Mouse (Mus musculus): ENCODE results near the gene Tatdn3. TPM values are rescaled to one million over a fixed set of nuclear protein-coding genes. Genes with fewer than 3 reads are reported as not detected.

The Tatdn3 gene
- polyA plus RNA-seq, 1 experiment from 2014 or later, result 17.4 TPM

DNA sequence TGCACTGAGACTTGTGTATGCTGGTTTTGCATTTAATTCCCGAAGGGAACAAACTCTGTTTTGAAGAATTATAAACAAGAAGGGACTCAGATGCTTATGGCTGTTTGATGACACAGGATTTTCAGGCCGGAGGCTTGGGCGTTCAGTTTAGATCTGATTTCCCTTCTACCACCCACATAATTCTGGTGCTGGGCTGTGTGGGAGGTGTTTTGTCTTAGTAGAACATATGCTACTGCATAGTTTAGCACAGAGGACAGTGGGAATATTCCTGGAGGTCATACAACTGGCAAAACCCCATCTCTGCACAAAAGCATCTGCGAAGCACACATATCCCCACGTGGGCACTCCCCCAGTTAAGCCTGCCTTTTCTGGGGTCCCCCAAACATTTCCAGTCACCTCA, 30.8 kb upstream of the Tatdn3 start:
- H3K4me2 ChIP-seq, result no peak overlapping the region
- WGBS, result 79% methylated on average over 5 of the region's 5 CpGs
- no peaks in the 10 kb centered on the region for H3K36me3 ChIP-seq (replicated peaks)
- no peak overlapping the region for H3K27ac ChIP-seq
- no peak overlapping the region for H3K4me3 ChIP-seq
- H3K9me3 ChIP-seq, result no peaks in the 10 kb centered on the region
- H3K27me3 ChIP-seq (replicated peaks), result peaks cover 16% of the 10 kb centered on the region
- ATAC-seq (replicated peaks), result no peak
- H3K9ac ChIP-seq, result no peak overlapping the region
- H3K4me1 ChIP-seq, result peaks cover 11% of the 10 kb centered on the region

DNA sequence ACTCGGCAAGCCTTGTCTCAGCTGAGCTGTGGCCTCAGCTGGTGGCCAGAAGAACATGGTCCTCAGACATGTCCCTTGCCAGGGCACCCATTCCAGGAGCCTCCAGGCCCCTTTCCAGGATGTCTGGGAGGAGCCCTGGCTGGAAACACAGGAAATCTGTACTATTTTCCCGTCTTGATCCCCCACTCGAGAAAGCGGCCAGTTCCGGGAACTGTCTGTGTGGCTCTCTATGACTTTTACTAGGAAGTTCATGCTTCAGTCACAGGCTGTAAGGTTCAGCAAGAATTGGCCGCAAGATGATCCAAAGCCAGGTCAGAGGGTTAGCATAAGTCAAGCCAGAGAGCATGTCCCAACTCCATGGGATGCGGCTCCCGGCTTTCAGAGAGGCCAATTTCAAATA, 29.3 kb upstream of the Tatdn3 start:
- H3K27ac ChIP-seq, result no peak overlapping the region
- no peak overlapping the region for H3K4me2 ChIP-seq
- no peak for ATAC-seq (replicated peaks)
- H3K27me3 ChIP-seq (replicated peaks), result peaks cover 6% of the 10 kb centered on the region
- WGBS, result 84% methylated on average over 8 of the region's 8 CpGs
- H3K9ac ChIP-seq, result no peak overlapping the region
- no peak overlapping the region for H3K4me3 ChIP-seq
- H3K9me3 ChIP-seq, result no peaks in the 10 kb centered on the region
- no peaks in the 10 kb centered on the region for H3K36me3 ChIP-seq (replicated peaks)
- no peaks in the 10 kb centered on the region for H3K4me1 ChIP-seq

DNA sequence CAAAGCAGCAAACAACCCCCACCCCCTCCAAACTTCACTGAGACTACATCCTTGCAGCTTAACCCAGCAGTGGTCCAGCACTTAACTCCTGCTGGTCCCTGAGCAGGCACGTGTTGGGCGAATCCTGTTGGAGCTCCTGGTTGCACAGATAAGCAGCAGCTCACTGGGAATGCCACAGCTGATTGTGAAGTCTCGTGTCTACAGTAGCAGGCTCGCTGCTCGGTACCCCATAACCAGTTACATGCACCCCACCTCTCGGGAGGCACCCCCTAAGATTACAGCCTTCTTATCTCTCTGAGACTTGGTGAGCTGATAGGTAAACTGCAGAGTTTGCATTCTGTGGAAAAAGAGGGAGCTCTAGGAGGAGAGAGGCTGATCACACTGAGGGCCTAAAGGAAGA, 26.6 kb upstream of the Tatdn3 start:
- Histone ChIP-seq H3K9ac (no peak overlapping the region), H3K4me1 (no peaks in the 10 kb centered on the region), H3K4me2 (no peak overlapping the region), H3K27ac (no peak overlapping the region), H3K36me3 (replicated peaks) (no peaks in the 10 kb centered on the region), H3K27me3 (replicated peaks) (no peaks in the 10 kb centered on the region), H3K9me3 (no peaks in the 10 kb centered on the region), H3K4me3 (no peak overlapping the region)
- WGBS, result 77% methylated on average over 6 of the region's 6 CpGs
- ATAC-seq (replicated peaks), result no peak

DNA sequence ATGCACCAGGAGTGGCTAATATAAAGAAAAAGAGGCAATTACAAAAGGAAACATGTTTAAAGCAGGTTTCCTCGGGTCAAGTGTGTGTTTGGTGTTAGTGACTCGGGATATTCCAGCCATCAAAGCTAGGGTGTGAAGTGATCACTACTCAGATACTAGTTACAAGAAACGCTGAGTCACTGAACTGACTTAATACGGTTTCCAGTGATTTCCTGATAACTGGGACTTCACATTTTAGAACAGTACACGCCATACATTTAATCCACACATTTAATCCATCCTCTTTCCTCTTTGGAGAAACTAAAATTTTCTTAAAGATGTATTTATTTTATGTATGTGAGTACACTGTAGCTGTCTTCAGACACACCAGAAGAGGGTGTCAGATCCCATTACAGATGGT, 25.2 kb upstream of the Tatdn3 start:
- Histone ChIP-seq H3K9ac (no peak overlapping the region), H3K27ac (no peak overlapping the region), H3K9me3 (no peaks in the 10 kb centered on the region), H3K4me2 (no peak overlapping the region), H3K27me3 (replicated peaks) (no peaks in the 10 kb centered on the region), H3K4me1 (no peaks in the 10 kb centered on the region), H3K36me3 (replicated peaks) (no peaks in the 10 kb centered on the region), H3K4me3 (no peak overlapping the region)
- no peak for ATAC-seq (replicated peaks)
- 87% methylated on average over 5 of the region's 5 CpGs for WGBS

DNA sequence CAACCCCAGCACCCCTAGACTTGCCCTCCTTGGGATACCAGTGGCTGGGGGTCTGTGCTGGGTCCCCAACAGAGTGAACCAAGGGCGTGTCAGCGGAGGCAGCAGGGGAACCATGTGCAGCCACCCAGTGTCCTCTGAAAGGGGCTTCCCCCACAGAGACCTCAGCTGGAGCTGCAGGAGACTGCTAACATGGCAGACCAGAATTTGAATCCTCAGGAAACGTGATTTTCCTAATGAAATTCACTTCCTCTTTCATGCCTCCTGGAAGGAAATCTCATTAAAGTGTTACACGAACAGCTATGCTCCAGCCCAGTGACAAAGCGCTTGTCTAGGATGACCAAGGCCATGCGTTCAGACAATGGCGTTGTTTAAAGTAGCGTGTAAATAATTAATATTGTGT, 24.2 kb upstream of the Tatdn3 start:
- no peak for ATAC-seq (replicated peaks)
- Histone ChIP-seq H3K4me3 (no peak overlapping the region), H3K4me1 (no peaks in the 10 kb centered on the region), H3K4me2 (no peak overlapping the region), H3K27me3 (replicated peaks) (no peaks in the 10 kb centered on the region), H3K36me3 (replicated peaks) (no peaks in the 10 kb centered on the region), H3K9me3 (no peaks in the 10 kb centered on the region), H3K27ac (no peak overlapping the region), H3K9ac (no peak overlapping the region)
- 77% methylated on average over 8 of the region's 8 CpGs for WGBS

DNA sequence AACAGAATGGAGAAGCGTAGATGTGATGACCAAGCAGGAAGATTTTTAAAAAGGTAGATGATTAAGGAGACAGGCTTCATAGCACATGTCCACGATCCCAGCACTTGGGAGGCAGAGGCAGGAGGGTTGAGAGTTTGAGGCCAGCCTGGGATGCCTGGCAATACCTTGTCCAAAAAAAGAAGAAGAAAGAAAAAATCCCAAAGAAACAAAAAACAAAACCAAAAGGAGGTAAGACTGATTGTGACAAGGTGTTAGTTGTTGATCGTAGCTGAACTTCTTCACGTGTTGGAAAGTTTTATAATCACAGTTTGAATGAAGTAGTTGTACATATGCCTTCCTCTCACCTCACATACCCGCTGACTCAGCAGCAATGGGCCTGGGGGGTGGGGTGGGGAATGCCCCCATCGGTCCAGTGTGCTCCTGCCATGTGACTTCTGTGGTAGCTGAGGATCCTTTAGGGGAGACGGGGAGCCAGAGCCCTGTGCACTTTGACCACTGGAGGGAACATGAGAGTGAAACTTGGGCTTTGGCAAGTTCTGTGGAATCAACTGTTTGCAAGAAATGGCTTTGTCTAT, 23.7 kb upstream of the Tatdn3 start:
- H3K27ac ChIP-seq, result no peak overlapping the region
- WGBS, result 91% methylated on average over 7 of the region's 7 CpGs

DNA sequence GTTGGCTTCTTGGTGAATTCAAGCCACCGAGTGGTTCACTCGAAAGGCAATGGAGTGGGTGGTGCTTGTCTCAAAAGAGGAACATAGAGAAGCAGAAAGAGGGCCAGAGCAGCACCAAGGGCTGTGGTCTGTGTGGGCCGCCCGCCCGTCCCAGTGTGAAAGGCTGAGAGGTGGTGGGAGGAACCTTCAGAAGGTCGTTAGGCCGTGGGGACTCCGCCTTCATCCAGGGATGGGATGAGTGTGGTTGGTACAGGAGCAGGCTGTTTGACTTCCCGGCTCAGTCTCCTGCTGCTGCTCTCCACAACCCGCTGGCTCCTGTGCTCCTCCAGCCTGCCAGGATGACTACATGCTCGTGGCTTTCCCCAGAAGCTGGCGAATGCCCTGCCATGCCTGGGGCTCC, 22.9 kb upstream of the Tatdn3 start:
- H3K27ac ChIP-seq, result no peak overlapping the region
- H3K4me1 ChIP-seq, result no peaks in the 10 kb centered on the region
- no peak overlapping the region for H3K9ac ChIP-seq
- no peaks in the 10 kb centered on the region for H3K27me3 ChIP-seq (replicated peaks)
- no peak for ATAC-seq (replicated peaks)
- H3K9me3 ChIP-seq, result no peaks in the 10 kb centered on the region
- H3K4me3 ChIP-seq, result no peak overlapping the region
- WGBS, result 82% methylated on average over 12 of the region's 12 CpGs
- no peak overlapping the region for H3K4me2 ChIP-seq
- H3K36me3 ChIP-seq (replicated peaks), result no peaks in the 10 kb centered on the region

More for the DNA sequence above, 23.7 kb upstream of the Tatdn3 start:
- no peak overlapping the region for H3K4me3 ChIP-seq
- ATAC-seq (replicated peaks), result no peak
- no peaks in the 10 kb centered on the region for H3K36me3 ChIP-seq (replicated peaks)
- no peak overlapping the region for H3K9ac ChIP-seq
- no peak overlapping the region for H3K4me2 ChIP-seq
- H3K27me3 ChIP-seq (replicated peaks), result no peaks in the 10 kb centered on the region
- no peaks in the 10 kb centered on the region for H3K4me1 ChIP-seq
- H3K9me3 ChIP-seq, result no peaks in the 10 kb centered on the region

DNA sequence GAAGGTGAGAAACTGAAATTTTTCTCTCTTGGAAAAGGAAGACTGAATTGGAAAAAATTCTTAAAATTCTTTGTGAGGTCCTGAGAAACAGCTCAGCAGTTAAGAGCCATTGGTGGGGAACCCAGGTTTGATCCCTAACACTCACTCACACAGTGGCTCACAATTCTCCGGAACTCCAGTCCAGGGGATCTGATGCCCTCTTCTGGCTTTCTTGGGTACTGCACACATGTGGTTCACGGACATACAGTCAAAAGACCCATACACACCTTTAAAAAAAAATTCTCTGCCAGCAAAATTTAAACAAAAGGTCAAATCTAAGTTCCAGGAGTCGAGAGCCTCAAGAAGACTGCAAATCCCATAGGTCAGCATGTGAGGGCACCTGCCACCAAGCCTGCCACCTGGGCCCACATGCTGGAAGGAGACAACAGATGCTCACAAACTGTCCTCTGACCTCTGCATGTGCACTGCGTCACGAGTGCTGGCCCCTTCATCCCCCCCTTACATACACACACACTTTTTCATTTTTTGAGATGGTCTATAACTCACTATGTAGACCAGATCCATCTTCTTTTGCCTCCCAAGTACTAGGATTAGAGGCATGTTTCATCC, 22.3 kb upstream of the Tatdn3 start:
- H3K9ac ChIP-seq, result no peak overlapping the region
- no peaks in the 10 kb centered on the region for H3K27me3 ChIP-seq (replicated peaks)
- no peaks in the 10 kb centered on the region for H3K36me3 ChIP-seq (replicated peaks)
- no peak overlapping the region for H3K4me3 ChIP-seq
- H3K4me1 ChIP-seq, result no peaks in the 10 kb centered on the region
- WGBS, result 73% methylated on average over 5 of the region's 5 CpGs
- H3K27ac ChIP-seq, result no peak overlapping the region
- no peak for ATAC-seq (replicated peaks)
- H3K9me3 ChIP-seq, result no peaks in the 10 kb centered on the region
- H3K4me2 ChIP-seq, result no peak overlapping the region

DNA sequence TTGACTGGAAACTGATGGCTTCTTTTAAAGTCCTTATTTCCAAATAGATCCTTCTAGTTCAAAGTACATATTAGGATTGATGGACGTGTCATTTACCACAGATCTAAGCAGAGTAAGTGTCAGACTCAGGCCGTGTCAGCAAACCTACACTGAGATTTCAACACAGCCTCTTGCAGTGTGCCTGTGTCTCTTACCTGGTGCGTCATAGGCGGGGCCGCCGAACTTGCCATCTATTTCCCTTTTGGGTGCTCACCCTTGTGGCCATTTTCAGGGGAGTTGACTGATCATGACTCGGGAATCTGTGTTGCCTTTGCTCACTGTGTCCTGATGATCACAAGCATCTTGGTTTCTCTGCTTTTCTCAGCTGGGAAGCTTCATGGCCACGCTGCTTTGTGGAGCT, 20.5 kb upstream of the Tatdn3 start:
- no peak for ATAC-seq (replicated peaks)
- Histone ChIP-seq H3K36me3 (replicated peaks) (no peaks in the 10 kb centered on the region), H3K4me3 (no peak overlapping the region), H3K4me2 (no peak overlapping the region), H3K9me3 (no peaks in the 10 kb centered on the region), H3K9ac (no peak overlapping the region), H3K27me3 (replicated peaks) (no peaks in the 10 kb centered on the region), H3K27ac (no peak overlapping the region), H3K4me1 (no peaks in the 10 kb centered on the region)
- WGBS, result 93% methylated on average over 8 of the region's 8 CpGs

DNA sequence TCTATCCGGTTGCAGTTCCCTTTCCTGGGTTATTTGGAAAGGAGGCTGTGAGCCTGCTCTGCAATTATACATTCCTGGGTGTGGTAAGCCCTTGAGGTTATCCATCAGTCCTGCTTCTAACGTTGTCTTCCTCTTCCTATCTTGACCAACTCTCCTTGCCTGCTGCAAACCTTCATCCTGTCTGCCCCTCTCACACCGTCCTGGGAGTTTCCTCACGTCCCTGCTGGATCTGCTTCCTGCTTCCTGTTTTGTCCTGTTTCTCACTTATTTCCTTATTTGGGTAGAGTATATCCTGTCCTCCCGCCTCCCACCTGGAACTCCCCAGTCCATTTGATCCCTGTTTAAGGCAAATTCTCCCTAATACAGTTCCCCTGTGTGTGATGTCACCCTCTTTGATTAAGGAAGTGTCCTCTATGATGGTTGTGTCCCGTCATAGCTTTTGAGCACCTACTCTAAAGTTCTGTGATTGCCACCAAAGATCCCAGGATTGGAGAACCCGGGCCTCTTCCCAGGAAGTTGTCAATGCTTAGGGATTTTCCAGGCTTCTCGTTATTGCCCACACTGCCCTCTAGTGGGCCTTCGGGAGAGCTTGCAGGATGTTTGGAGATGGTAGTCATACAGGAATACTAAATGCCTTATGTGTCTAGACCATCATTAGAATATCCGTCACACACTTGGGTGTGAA, 12.6 kb upstream of the Tatdn3 start:
- Histone ChIP-seq H3K9ac (no peak overlapping the region), H3K4me2 (no peak overlapping the region), H3K36me3 (replicated peaks) (no peaks in the 10 kb centered on the region), H3K9me3 (no peaks in the 10 kb centered on the region), H3K27ac (no peak overlapping the region), H3K4me3 (no peak overlapping the region), H3K27me3 (replicated peaks) (no peaks in the 10 kb centered on the region), H3K4me1 (no peaks in the 10 kb centered on the region)
- ATAC-seq (replicated peaks), result no peak
- 64% methylated on average over 10 of the region's 10 CpGs for WGBS

DNA sequence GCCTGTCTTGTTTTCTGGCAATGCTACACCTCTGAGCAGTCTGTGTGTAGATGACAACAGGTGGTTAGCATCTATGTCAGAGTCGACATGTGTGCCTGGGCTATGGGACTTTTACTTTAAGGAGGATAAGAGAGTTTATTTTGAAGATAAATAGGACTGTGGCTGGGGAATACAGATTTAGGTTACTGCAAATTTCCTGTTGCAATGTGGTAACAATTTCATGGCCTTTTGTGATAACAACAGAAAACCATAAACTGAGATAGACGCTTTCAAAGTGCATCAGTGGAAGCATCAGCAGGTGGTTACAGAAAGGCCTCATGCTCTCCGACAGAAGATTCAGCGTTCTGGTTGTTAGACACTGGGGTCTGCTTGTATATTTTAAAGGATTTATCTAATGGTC, 10.8 kb upstream of the Tatdn3 start:
- Histone ChIP-seq H3K4me2 (no peak overlapping the region), H3K4me3 (no peak overlapping the region), H3K27ac (no peak overlapping the region), H3K27me3 (replicated peaks) (no peaks in the 10 kb centered on the region), H3K36me3 (replicated peaks) (no peaks in the 10 kb centered on the region), H3K9me3 (no peaks in the 10 kb centered on the region), H3K4me1 (no peaks in the 10 kb centered on the region), H3K9ac (no peak overlapping the region)
- no peak for ATAC-seq (replicated peaks)
- WGBS, result 92% methylated on average over 4 of the region's 4 CpGs

DNA sequence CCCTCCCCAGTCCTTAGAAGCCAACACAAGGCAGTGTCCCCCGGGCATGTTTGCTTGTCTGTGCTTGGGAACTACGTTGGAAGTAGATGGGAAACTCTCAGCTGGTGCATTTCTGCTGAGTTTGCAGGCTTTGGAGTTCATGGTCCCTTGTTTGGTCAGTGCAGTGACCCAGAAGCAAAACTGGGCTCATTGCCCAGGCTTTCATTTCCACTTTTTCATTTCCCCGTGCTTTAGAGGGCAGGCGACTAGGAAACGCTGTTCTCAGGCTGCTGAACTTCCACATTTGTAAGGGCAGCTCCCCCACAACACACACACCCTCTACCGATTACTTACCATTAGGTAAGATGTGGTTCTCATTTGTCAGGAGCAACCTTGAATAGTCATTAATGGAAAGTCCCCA, 10.3 kb upstream of the Tatdn3 start:
- WGBS, result 78% methylated on average over 6 of the region's 6 CpGs
- H3K4me3 ChIP-seq, result no peak overlapping the region
- no peak overlapping the region for H3K27ac ChIP-seq
- no peaks in the 10 kb centered on the region for H3K36me3 ChIP-seq (replicated peaks)
- no peak for ATAC-seq (replicated peaks)
- no peaks in the 10 kb centered on the region for H3K9me3 ChIP-seq
- H3K27me3 ChIP-seq (replicated peaks), result no peaks in the 10 kb centered on the region
- no peak overlapping the region for H3K9ac ChIP-seq
- no peaks in the 10 kb centered on the region for H3K4me1 ChIP-seq
- H3K4me2 ChIP-seq, result no peak overlapping the region

DNA sequence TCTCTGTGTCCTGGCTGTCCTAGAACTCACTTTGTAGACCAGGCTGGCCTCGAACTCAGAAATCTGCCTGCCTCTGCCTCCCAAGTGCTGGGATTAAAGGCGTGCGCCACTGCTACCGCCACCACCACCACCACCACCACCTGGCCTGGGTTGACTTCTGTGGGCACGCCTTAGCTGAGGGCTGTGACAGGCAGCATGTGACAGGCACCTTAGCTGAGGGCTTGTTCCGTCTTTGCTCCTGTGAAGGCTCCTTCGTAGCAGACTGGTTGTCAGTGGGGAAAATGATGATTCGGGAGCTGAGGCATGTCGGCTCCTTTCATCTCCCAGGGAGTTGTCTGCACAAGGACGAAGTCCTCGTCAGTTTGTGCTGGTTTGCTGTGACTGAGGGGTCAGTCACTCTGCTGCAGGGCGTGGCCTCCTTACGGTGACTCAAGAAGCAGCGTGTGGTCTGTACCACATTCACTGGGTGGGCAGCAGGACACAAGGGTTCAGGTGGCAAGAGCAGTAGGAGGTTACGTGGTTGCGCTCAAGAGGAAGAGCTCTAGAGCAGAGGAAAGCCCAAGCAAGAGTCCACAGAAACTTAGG, 9.7 kb upstream of the Tatdn3 start:
- WGBS, result 93% methylated on average over 16 of the region's 16 CpGs
- H3K9me3 ChIP-seq, result no peaks in the 10 kb centered on the region
- H3K4me3 ChIP-seq, result no peak overlapping the region
- no peak overlapping the region for H3K27ac ChIP-seq
- H3K27me3 ChIP-seq (replicated peaks), result no peaks in the 10 kb centered on the region
- no peaks in the 10 kb centered on the region for H3K4me1 ChIP-seq
- H3K4me2 ChIP-seq, result no peak overlapping the region
- H3K36me3 ChIP-seq (replicated peaks), result no peaks in the 10 kb centered on the region
- no peak overlapping the region for H3K9ac ChIP-seq
- no peak for ATAC-seq (replicated peaks)

Measured in midbrain, embryonic 15.5 days (tissue).